Mouse (Mus musculus) myocyte (in vitro differentiated cells): ENCODE measurements around the gene Creld1. TPM values are rescaled to one million over a fixed set of nuclear protein-coding genes. Genes with fewer than 3 reads are reported as not detected.

Experiments used
- H3K27me3 ChIP-seq: one replicate; pipeline ENCODE4 v1.6.1; 2011; ENCODE audit not compliant: control insufficient read depth, insufficient read depth, insufficient read length
- H3K36me3 ChIP-seq: one replicate; pipeline ENCODE4 v1.6.1; 2011; ENCODE audit not compliant: control insufficient read depth, insufficient read depth
- H3K4me2 ChIP-seq: one replicate; pipeline ENCODE4 v1.6.1; 2011; ENCODE audit warnings: low read depth, control low read depth
- H3K4me3 ChIP-seq: one replicate; pipeline ENCODE4 v1.5.1; 2011; ENCODE audit warnings: mild to moderate bottlenecking, control low read depth, moderate library complexity
- H3K79me2 ChIP-seq: one replicate; pipeline ENCODE4 v1.6.1; 2011; ENCODE audit not compliant: control insufficient read depth, insufficient read depth
- H3ac ChIP-seq: one replicate; pipeline ENCODE4 v1.6.1; 2011; ENCODE audit not compliant: control insufficient read depth, insufficient read length
- CEBPB ChIP-seq: IDR thresholded peaks from 2 replicates; pipeline ENCODE4 v1.6.1; 2011; ENCODE audit warnings: mild to moderate bottlenecking, moderate library complexity; ENCODE audit not compliant: poor library complexity, insufficient read depth, severe bottlenecking
- E2F4 ChIP-seq: IDR thresholded peaks from one replicate; pipeline ENCODE4 v1.6.1; 2011; ENCODE audit warnings: mild to moderate bottlenecking, control low read depth, moderate library complexity; ENCODE audit not compliant: insufficient read depth
- MAX ChIP-seq: IDR thresholded peaks from one replicate; pipeline ENCODE4 v1.6.1; 2011; ENCODE audit warnings: low read depth, mild to moderate bottlenecking, control low read depth
- MYOD1 ChIP-seq, 3 experiments: IDR thresholded peaks; one replicate each; pipeline ENCODE4 v1.6.1; 2011; ENCODE audit warnings: control low read depth in 2 of 3, low read depth in 2 of 3, mild to moderate bottlenecking in 2 of 3, moderate library complexity in 1 of 3; ENCODE audit not compliant: insufficient read length in 2 of 3, control insufficient read depth in 1 of 3
- MYOG ChIP-seq, 3 experiments: IDR thresholded peaks; one replicate each; pipeline ENCODE4 v1.6.1; 2011; ENCODE audit warnings: control low read depth in 2 of 3, low read depth in 2 of 3, mild to moderate bottlenecking in 2 of 3; ENCODE audit not compliant: insufficient read length in 2 of 3, control insufficient read depth in 1 of 3, insufficient read depth in 1 of 3
- POLR2A ChIP-seq: IDR thresholded peaks from one replicate; pipeline ENCODE4 v1.6.1; 2011; ENCODE audit warnings: low read depth, mild to moderate bottlenecking, control low read depth, moderate library complexity; ENCODE audit not compliant: insufficient read length
- POLR2AphosphoS2 ChIP-seq: IDR thresholded peaks from one replicate; pipeline ENCODE4 v1.6.1; 2011; ENCODE audit warnings: low read depth, control low read depth; ENCODE audit not compliant: insufficient read length
- REST ChIP-seq: IDR thresholded peaks from one replicate; pipeline ENCODE4 v1.6.1; 2011; ENCODE audit warnings: mild to moderate bottlenecking, control low read depth, moderate library complexity; ENCODE audit not compliant: insufficient read depth, insufficient read length
- SRF ChIP-seq: IDR thresholded peaks from one replicate; pipeline ENCODE4 v1.6.1; 2011; ENCODE audit warnings: low read depth; ENCODE audit not compliant: control insufficient read depth, insufficient read length
- TCF12 ChIP-seq: IDR thresholded peaks from one replicate; pipeline ENCODE4 v1.6.1; 2011; ENCODE audit warnings: mild to moderate bottlenecking, control low read depth; ENCODE audit not compliant: poor library complexity, insufficient read depth, severe bottlenecking
- TCF3 ChIP-seq: IDR thresholded peaks from one replicate; pipeline ENCODE4 v1.6.1; 2011; ENCODE audit warnings: low read depth, control low read depth; ENCODE audit not compliant: insufficient read length
- USF1 ChIP-seq: IDR thresholded peaks from one replicate; pipeline ENCODE4 v1.6.1; 2011; ENCODE audit warnings: low read depth, mild to moderate bottlenecking, control low read depth, moderate library complexity
- polyA plus RNA-seq: library from polyadenylated mRNA; unstranded; fragments of >200 nt; fragmentation: generic; extraction: Trizol; gene quantifications from one replicate; pipeline ENCODE4 v1.2.1, GENCODE M21; 2012; ENCODE audit warnings: missing spikeins

Gene Creld1
- polyA plus RNA-seq, 1 experiment, result 78.2 TPM

GRCm38 (mm10) chr6:113473715-113474114 is 9.4 kb upstream of the Creld1 start:
- Histone ChIP-seq H3K4me2 (no peak overlapping the region), H3ac (no peak overlapping the region), H3K36me3 (peaks cover 4% of the 10 kb centered on the region), H3K27me3 (no peaks in the 10 kb centered on the region), H3K4me3 (no peak overlapping the region), H3K79me2 (no peaks in the 10 kb centered on the region)
- TF ChIP-seq POLR2AphosphoS2, result no peak
- no peak for TF ChIP-seq SRF
- TF ChIP-seq REST, result no peak
- TF ChIP-seq E2F4, result no peak
- no peak for TF ChIP-seq MAX
- no peak for TF ChIP-seq MYOD1 (IDR thresholded peaks at IDR 0.05; ENCODE audit: control insufficient read depth in 1 of 3, insufficient read length in 2 of 3, low read depth in 2 of 3)
- TF ChIP-seq MYOG (IDR thresholded peaks at IDR 0.05; ENCODE audit: control insufficient read depth in 1 of 3, insufficient read depth in 1 of 3, insufficient read length in 2 of 3, low read depth in 2 of 3), result no peak
- no peak for TF ChIP-seq POLR2A
- no peak for TF ChIP-seq CEBPB
- TF ChIP-seq USF1, result no peak
- TF ChIP-seq TCF3, result no peak
- TF ChIP-seq TCF12, result no peak

- Histone ChIP-seq H3K79me2 (no peaks in the 10 kb centered on the region), H3K4me2 (no peak overlapping the region), H3K36me3 (peaks cover 4% of the 10 kb centered on the region), H3K27me3 (no peaks in the 10 kb centered on the region), H3K4me3 (no peak overlapping the region), H3ac (no peak overlapping the region)
- TF ChIP-seq MYOG (IDR thresholded peaks at IDR 0.05; ENCODE audit: control insufficient read depth in 1 of 3, insufficient read depth in 1 of 3, insufficient read length in 2 of 3, low read depth in 2 of 3) (peak in 1 of 3 experiments; percentile 23), SRF (no peak)
Measured at GRCm38 (mm10) chr6:113477353-113477752, 5.7 kb upstream of the Creld1 start.

- Histone ChIP-seq H3K4me3 (no peak overlapping the region), H3K4me2 (no peak overlapping the region), H3K36me3 (peaks cover 4% of the 10 kb centered on the region), H3K27me3 (no peaks in the 10 kb centered on the region), H3ac (no peak overlapping the region), H3K79me2 (no peaks in the 10 kb centered on the region)
- TF ChIP-seq MAX (no peak), MYOG (IDR thresholded peaks at IDR 0.05; ENCODE audit: control insufficient read depth in 1 of 3, insufficient read depth in 1 of 3, insufficient read length in 2 of 3, low read depth in 2 of 3) (no peak), E2F4 (no peak), SRF (no peak), USF1 (no peak), TCF3 (no peak), TCF12 (no peak), CEBPB (no peak)
Measured at GRCm38 (mm10) chr6:113478906-113479305, 4.2 kb upstream of the Creld1 start.

- Histone ChIP-seq H3K27me3 (no peaks in the 10 kb centered on the region), H3K4me3 (no peak overlapping the region), H3K36me3 (peaks cover 4% of the 10 kb centered on the region), H3K4me2 (peak overlapping the region; percentile 66), H3ac (no peak overlapping the region), H3K79me2 (no peaks in the 10 kb centered on the region)
- TF ChIP-seq SRF, result peak; percentile 22
- peak; percentile 90 to 97 (median 93) for TF ChIP-seq MYOG (IDR thresholded peaks at IDR 0.05; ENCODE audit: control insufficient read depth in 1 of 3, insufficient read depth in 1 of 3, insufficient read length in 2 of 3, low read depth in 2 of 3)
- no peak for TF ChIP-seq POLR2AphosphoS2
- no peak for TF ChIP-seq E2F4
- TF ChIP-seq REST, result no peak
- peak; percentile 22 for TF ChIP-seq MAX
- TF ChIP-seq USF1, result peak; percentile 78
- TF ChIP-seq POLR2A, result no peak
- TF ChIP-seq TCF3, result no peak
- TF ChIP-seq TCF12, result peak; percentile 54
- peak; percentile 6 to 95 (median 91) for TF ChIP-seq MYOD1 (IDR thresholded peaks at IDR 0.05; ENCODE audit: control insufficient read depth in 1 of 3, insufficient read length in 2 of 3, low read depth in 2 of 3)
- TF ChIP-seq CEBPB, result 0 out of 2 replicates have a peak, but pooled peaks have one; percentile 24
Measured at GRCm38 (mm10) chr6:113480555-113481373, 2.3 kb upstream of the Creld1 start.

GRCm38 (mm10) chr6:113482477-113483099 is 509 bp upstream of the Creld1 start:
- H3K79me2 ChIP-seq, result no peaks in the 10 kb centered on the region
- no peaks in the 10 kb centered on the region for H3K27me3 ChIP-seq
- H3K4me2 ChIP-seq, result peak overlapping the region; percentile 80
- H3K36me3 ChIP-seq, result peaks cover 4% of the 10 kb centered on the region
- H3K4me3 ChIP-seq, result peak overlapping the region; percentile 33
- TF ChIP-seq SRF, result no peak
- no peak for TF ChIP-seq USF1
- no peak for TF ChIP-seq E2F4
- no peak for TF ChIP-seq MYOD1 (IDR thresholded peaks at IDR 0.05; ENCODE audit: control insufficient read depth in 1 of 3, insufficient read length in 2 of 3, low read depth in 2 of 3)
- no peak for TF ChIP-seq MAX
- TF ChIP-seq REST, result no peak
- TF ChIP-seq POLR2AphosphoS2, result no peak
- TF ChIP-seq CEBPB, result no peak
- no peak for TF ChIP-seq MYOG (IDR thresholded peaks at IDR 0.05; ENCODE audit: control insufficient read depth in 1 of 3, insufficient read depth in 1 of 3, insufficient read length in 2 of 3, low read depth in 2 of 3)
- no peak for TF ChIP-seq POLR2A
- TF ChIP-seq TCF3, result no peak
- no peak overlapping the region for H3ac ChIP-seq
